ENCODE assay signal across 7 mouse cellular contexts in the genomic region with DNA sequence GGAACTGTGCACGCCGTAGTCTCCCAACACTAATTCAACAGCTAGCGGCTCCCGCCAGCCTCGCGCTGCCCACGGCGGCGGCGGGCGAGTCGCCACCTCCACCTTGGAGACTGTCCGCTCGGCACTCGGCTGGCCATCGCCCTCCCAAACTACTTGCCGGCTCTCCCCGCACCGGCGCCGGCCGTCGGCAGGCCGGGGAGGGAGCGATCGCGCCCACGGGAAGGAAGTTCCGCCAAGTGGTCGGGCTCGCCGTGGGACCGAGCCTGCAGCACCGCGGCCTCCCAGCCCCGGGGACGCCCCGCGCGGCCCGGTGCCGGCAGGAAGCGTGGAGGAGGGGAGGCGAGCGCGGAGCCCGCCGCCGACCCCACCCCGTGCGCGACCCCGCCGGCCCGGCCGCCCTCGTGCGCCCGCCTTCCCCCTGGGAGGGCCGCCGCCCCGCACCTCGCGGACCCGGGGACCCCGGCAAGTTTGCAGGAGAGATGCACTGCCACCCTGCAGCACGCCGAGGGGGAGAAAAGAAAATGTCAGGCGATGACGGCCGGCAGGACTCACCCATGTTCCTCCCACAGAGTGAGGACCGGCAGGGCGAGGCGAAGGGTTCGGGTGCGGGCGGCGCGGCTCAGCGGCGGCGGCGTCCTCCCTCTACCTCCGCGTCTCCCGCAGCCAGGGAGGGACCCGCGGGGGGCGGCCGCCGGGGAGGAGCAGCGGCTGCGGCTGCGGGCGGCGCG. TPM values are rescaled to one million over a fixed set of nuclear protein-coding genes. Genes with fewer than 3 reads are reported as not detected.
DNase-seq lines count a peak whose midpoint lies in the region; ATAC-seq and TF ChIP-seq lines count a peak whose summit lies in the region.

A gene (minus strand): TSS at position 718 of the 728 bp plus-strand sequence.

- ATAC-seq in intestine, postnatal 0 days = peak; percentile 58
- peak; percentile 61 for ATAC-seq in midbrain, embryonic 12.5 days (ENCODE audit: low FRiP score, low read depth)

- DNase-seq in adrenal gland, postnatal 10 days = peak; percentile 77
- DNase-seq in embryo, embryonic 9.5 days (ENCODE audit: extremely low spot score) = peak; percentile 82
- no peak for DNase-seq in gonadal fat pad, adult 2 months (ENCODE audit: low read depth)
- peak; percentile 84 for DNase-seq in limb, embryonic 10.5 days (ENCODE audit: low spot score)
- peak; percentile 22 for DNase-seq in skeletal muscle tissue, adult 2 months (ENCODE audit: low read depth, low spot score)

- peak within 1 kb of the TSS; percentile 78 for H3K9ac ChIP-seq in intestine, postnatal 0 days (ENCODE audit: low read depth, low read length)
- H3K9ac ChIP-seq in midbrain, embryonic 12.5 days (replicated peaks) = peak within 1 kb of the TSS; percentile 92

- H3K27ac ChIP-seq in intestine, postnatal 0 days (ENCODE audit: low read depth, low read length) = peak within 1 kb of the TSS; percentile 90
- H3K27ac ChIP-seq in limb, embryonic 10.5 days = peak within 1 kb of the TSS; percentile 97
- H3K27ac ChIP-seq in midbrain, embryonic 12.5 days (replicated peaks) = peak within 1 kb of the TSS; percentile 96

- no peaks in the 10 kb centered on the region for H3K27me3 ChIP-seq in intestine, postnatal 0 days (replicated peaks; ENCODE audit: control insufficient read depth, insufficient read depth, low read length)
- H3K27me3 ChIP-seq in limb, embryonic 10.5 days (ENCODE audit: low read depth, poor library complexity, severe bottlenecking) = no peaks in the 10 kb centered on the region
- H3K27me3 ChIP-seq in midbrain, embryonic 12.5 days = no peaks in the 10 kb centered on the region; the same call in 1 of the 2 replicates

- H3K4me2 ChIP-seq in intestine, postnatal 0 days (replicated peaks; ENCODE audit: low read depth) = peak within 1 kb of the TSS; percentile 98
- peak within 1 kb of the TSS; percentile 86 for H3K4me2 ChIP-seq in midbrain, embryonic 12.5 days (replicated peaks)

- under 1% methylated on average over 78 of the region's 97 CpGs for WGBS in intestine, postnatal 0 days
- WGBS in limb, embryonic 10.5 days = 3% methylated on average over 80 of the region's 97 CpGs
- WGBS in midbrain, embryonic 12.5 days = 1% methylated on average over 64 of the region's 97 CpGs

- H3K4me3 ChIP-seq in intestine, postnatal 0 days (ENCODE audit: low read depth, low read length) = peak within 1 kb of the TSS; percentile 85
- H3K4me3 ChIP-seq in limb, embryonic 10.5 days = peak within 1 kb of the TSS; percentile 93
- peak within 1 kb of the TSS; percentile 90 for H3K4me3 ChIP-seq in midbrain, embryonic 12.5 days

- no peaks in the 10 kb centered on the region for H3K36me3 ChIP-seq in intestine, postnatal 0 days (ENCODE audit: control insufficient read depth, insufficient read depth)
- H3K36me3 ChIP-seq in limb, embryonic 10.5 days = no peaks in the 10 kb centered on the region
- no peaks in the 10 kb centered on the region for H3K36me3 ChIP-seq in midbrain, embryonic 12.5 days

- no peaks in the 10 kb centered on the region for H3K4me1 ChIP-seq in intestine, postnatal 0 days (replicated peaks; ENCODE audit: control insufficient read depth, insufficient read depth, low read length)
- peaks cover 21% of the 10 kb centered on the region for H3K4me1 ChIP-seq in limb, embryonic 10.5 days
- peaks cover 2% of the 10 kb centered on the region; the same call in 1 of the 2 replicates for H3K4me1 ChIP-seq in midbrain, embryonic 12.5 days

- no peaks in the 10 kb centered on the region for H3K9me3 ChIP-seq in intestine, postnatal 0 days (ENCODE audit: control insufficient read depth)
- H3K9me3 ChIP-seq in limb, embryonic 10.5 days (replicated peaks) = no peaks in the 10 kb centered on the region
- H3K9me3 ChIP-seq in midbrain, embryonic 12.5 days = no peaks in the 10 kb centered on the region

- no peak for TF ChIP-seq CTCF in intestine, postnatal 0 days (IDR thresholded peaks at IDR 0.05; ENCODE audit: low read depth)

RNA-seq across cellular contexts. Expression of the gene that starts here (rescaled TPM):
- 10 to 100 TPM; 49.7 to 59.1 TPM for total RNA-seq in adrenal gland, postnatal 10 days (2021)
- 25.4 and 29.2 TPM in 2 replicates for polyA plus RNA-seq in gonadal fat pad, adult 2 months (2012; rRNA removed)
- polyA plus RNA-seq in intestine, postnatal 0 days (2015; fragmentation: Nextera tagmentation; extraction: Ambion mirVana) = 17.9 and 19.2 TPM in 2 replicates
- 52.8 and 54.4 TPM in 2 replicates for polyA plus RNA-seq in limb, embryonic 10.5 days (2016; fragmentation: Nextera tagmentation; extraction: Ambion mirVana)
- polyA plus RNA-seq in midbrain, embryonic 12.5 days (2016; fragmentation: Nextera tagmentation; extraction: Ambion mirVana) = 70.2 and 72.7 TPM in 2 replicates
